Comparison of ENCODE assay signal across 8 mouse cellular contexts in the genomic region with DNA sequence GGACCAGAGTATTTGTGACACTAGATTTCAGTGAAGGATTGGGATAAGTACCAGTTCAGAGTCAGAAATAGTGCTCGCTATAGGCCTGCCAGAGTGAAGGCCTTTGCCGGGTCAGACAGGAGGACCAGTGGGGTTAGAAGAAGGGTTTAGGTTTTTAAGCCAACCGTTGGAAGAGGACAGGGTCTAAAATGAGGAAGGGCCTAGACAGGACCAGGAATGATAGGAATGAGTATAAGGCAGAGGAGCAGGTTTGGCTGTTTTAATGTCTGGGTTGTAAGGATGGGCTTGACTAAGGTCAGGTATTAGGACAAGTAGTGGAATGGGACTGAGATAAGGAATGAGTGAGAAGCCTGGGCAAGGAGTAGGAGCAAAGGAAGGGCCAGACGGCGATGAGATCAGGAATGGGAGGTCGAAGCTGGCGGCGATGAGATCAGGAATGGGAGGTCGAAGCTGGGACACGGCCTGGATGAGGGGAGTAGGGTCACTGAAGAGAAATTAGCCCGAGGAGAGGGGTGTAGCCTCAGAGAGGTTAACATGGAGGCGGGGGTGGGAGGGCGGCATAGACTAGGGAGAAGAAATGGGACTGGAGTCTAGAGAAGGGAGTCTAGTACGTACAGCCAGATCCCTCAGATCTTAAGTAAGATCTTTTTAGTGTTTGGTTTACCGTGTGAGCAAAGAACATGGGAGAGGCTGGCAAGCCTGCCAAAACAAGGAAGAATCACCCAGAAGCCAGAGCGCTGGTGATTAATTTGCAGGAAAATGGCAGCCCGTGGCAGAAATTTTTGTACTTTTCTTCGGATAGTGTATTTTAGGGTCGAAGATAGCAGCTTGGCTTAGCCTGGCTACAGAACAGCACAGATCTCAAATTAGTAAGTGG. TPM values are rescaled to one million over a fixed set of nuclear protein-coding genes. Genes with fewer than 3 reads are reported as not detected.
DNase-seq lines count a peak whose midpoint lies in the region; ATAC-seq and TF ChIP-seq lines count a peak whose summit lies in the region.

No protein-coding gene starts in this region.

- WGBS in lung, adult 2 months, result 20% methylated on average over 19 of the region's 19 CpGs
- WGBS in heart, embryonic 16.5 days, result 15% methylated on average over 19 of the region's 19 CpGs
- 9% methylated on average over 19 of the region's 19 CpGs for WGBS in liver, embryonic 14.5 days (ENCODE audit: insufficient replicate concordance)

- TF ChIP-seq EP300 in liver, embryonic 14.5 days (IDR thresholded peaks at IDR 0.05; ENCODE audit: low read depth), result no peak

- peak overlapping the region; percentile 96 for H3K4me3 ChIP-seq in lung, adult 2 months (replicated peaks; ENCODE audit: extremely low read depth, low read depth, low read length)
- peak overlapping the region; percentile 79 for H3K4me3 ChIP-seq in cortical plate, adult 2 months (ENCODE audit: insufficient read depth, low read length)
- H3K4me3 ChIP-seq in heart, embryonic 16.5 days (ENCODE audit: low read length), result peak overlapping the region; percentile 92
- H3K4me3 ChIP-seq in liver, embryonic 14.5 days (ENCODE audit: insufficient read depth in 1 of 2, low read depth in 2 of 2, low read length in 2 of 2), result peak overlapping the region; percentile 80 to 88

- H3K9ac ChIP-seq in heart, embryonic 16.5 days (ENCODE audit: low read length), result peak overlapping the region; percentile 98
- peak overlapping the region; percentile 90 for H3K9ac ChIP-seq in liver, embryonic 14.5 days (replicated peaks)

- H3K27ac ChIP-seq in cortical plate, adult 2 months (ENCODE audit: insufficient read depth, low read length), result peak overlapping the region; percentile 91
- peak overlapping the region; percentile 96 for H3K27ac ChIP-seq in heart, embryonic 16.5 days (ENCODE audit: low read length)
- H3K27ac ChIP-seq in liver, embryonic 14.5 days, result peak overlapping the region; percentile 84

- H3K36me3 ChIP-seq in heart, embryonic 16.5 days (ENCODE audit: control insufficient read depth, insufficient read depth), result no peaks in the 10 kb centered on the region
- no peaks in the 10 kb centered on the region for H3K36me3 ChIP-seq in liver, embryonic 14.5 days (replicated peaks; ENCODE audit: control insufficient read depth, insufficient read depth, low read depth)

- H3K27me3 ChIP-seq in heart, embryonic 16.5 days (ENCODE audit: control insufficient read depth, insufficient read depth, low read length), result no peaks in the 10 kb centered on the region
- H3K27me3 ChIP-seq in liver, embryonic 14.5 days (ENCODE audit: control insufficient read depth, insufficient read depth, low read length), result no peaks in the 10 kb centered on the region

- no peak for ATAC-seq in heart, embryonic 16.5 days (replicated peaks; ENCODE audit: extremely low read depth, insufficient read depth, low FRiP score)
- peak; percentile 15; the same call in 1 of the 2 replicates for ATAC-seq in liver, embryonic 14.5 days (ENCODE audit: insufficient read depth)

- no peak for DNase-seq in lung, adult 2 months
- DNase-seq in lung, postnatal 36 days, result no peak
- peak; percentile 60 for DNase-seq in NIH3T3 (ENCODE audit: low read depth)
- DNase-seq in liver, embryonic 14.5 days (ENCODE audit: low read depth in 3 of 3, low spot score in 3 of 3), result no peak
- DNase-seq in testis, postnatal 14 days (ENCODE audit: low spot score), result peak; percentile 16
- DNase-seq in thymus, postnatal 4 days, result no peak

- H3K4me1 ChIP-seq in lung, adult 2 months (ENCODE audit: control insufficient read depth, insufficient read depth, low read length), result peaks cover 9% of the 10 kb centered on the region
- peaks cover 3% of the 10 kb centered on the region for H3K4me1 ChIP-seq in cortical plate, adult 2 months (ENCODE audit: control insufficient read depth, insufficient read depth, low read length)
- H3K4me1 ChIP-seq in heart, embryonic 16.5 days (ENCODE audit: control insufficient read depth, insufficient read depth, low read length), result peaks cover 47% of the 10 kb centered on the region
- peaks cover 25 to 35% of the 10 kb centered on the region in 2 experiments for H3K4me1 ChIP-seq in liver, embryonic 14.5 days (replicated peaks; ENCODE audit: control insufficient read depth in 2 of 2, insufficient read depth in 2 of 2, low read length in 1 of 2)

- no peak for TF ChIP-seq CTCF in lung, adult 2 months (IDR thresholded peaks at IDR 0.05; ENCODE audit: insufficient read depth, low read length)
- no peak for TF ChIP-seq CTCF in cortical plate, adult 2 months (IDR thresholded peaks at IDR 0.05; ENCODE audit: extremely low read depth, insufficient read depth, low read length)
- no peak for TF ChIP-seq CTCF in liver, embryonic 14.5 days (IDR thresholded peaks at IDR 0.05; ENCODE audit: low read depth)

- no peaks in the 10 kb centered on the region for H3K9me3 ChIP-seq in heart, embryonic 16.5 days (replicated peaks; ENCODE audit: control insufficient read depth, low read length)
- H3K9me3 ChIP-seq in liver, embryonic 14.5 days (ENCODE audit: control insufficient read depth, low read length), result no peaks in the 10 kb centered on the region

- no peak for TF ChIP-seq POLR2A in lung, adult 2 months (IDR thresholded peaks at IDR 0.05; ENCODE audit: borderline replicate concordance, extremely low read depth, low read depth, low read length)
- no peak for TF ChIP-seq POLR2A in cortical plate, adult 2 months (IDR thresholded peaks at IDR 0.05; ENCODE audit: extremely low read depth, insufficient read depth, low read length)

- H3K4me2 ChIP-seq in heart, embryonic 16.5 days (ENCODE audit: low read depth, low read length), result peak overlapping the region; percentile 97
- peak overlapping the region; percentile 98 for H3K4me2 ChIP-seq in liver, embryonic 14.5 days (ENCODE audit: low read depth)

RNA-seq across cellular contexts. Expression of a gene that starts 1.4 kb away (rescaled TPM):
- polyA plus RNA-seq in lung, adult 2 months (2012; rRNA removed), result 9.0 and 11.1 TPM in 2 replicates
- 17.7 and 18.1 TPM in 2 replicates for polyA plus RNA-seq in cortical plate, adult 2 months (2012; rRNA removed)
- 5.5 and 7.0 TPM in 2 replicates for polyA plus RNA-seq in heart, embryonic 16.5 days (2015; fragmentation: Nextera tagmentation; extraction: Ambion mirVana)
- polyA plus RNA-seq in liver, embryonic 14.5 days (2012; rRNA removed), result 4.9 and 6.8 TPM in 2 replicates
- polyA plus RNA-seq in liver, embryonic 14.5 days (2014; fragmentation: Nextera tagmentation; extraction: Ambion mirVana), result 6.4 and 7.8 TPM in 2 replicates

Comparison
In these comparisons a context has a peak if more than half of its experiments do, and no peak if none do; other contexts are left out.
1. DNase-seq: peak in NIH3T3 (single experiment) and testis, postnatal 14 days (single experiment); none in lung, adult 2 months (single experiment), lung, postnatal 36 days (single experiment), liver, embryonic 14.5 days (0 of 3) and thymus, postnatal 4 days (single experiment).
2. Peak in every context shown above with its lines, with median percentiles within 50 percentile points of each other: H3K4me3 ChIP-seq and H3K27ac ChIP-seq.